Mouse (Mus musculus): ENCODE measurements around the gene Nobox.

Gene Nobox

GRCm38 (mm10) chr6:43272597-43272996, 36.8 kb downstream of the Nobox start:
- DNase-seq, result peak in 1 of 2 experiments; percentile 33

DNA sequence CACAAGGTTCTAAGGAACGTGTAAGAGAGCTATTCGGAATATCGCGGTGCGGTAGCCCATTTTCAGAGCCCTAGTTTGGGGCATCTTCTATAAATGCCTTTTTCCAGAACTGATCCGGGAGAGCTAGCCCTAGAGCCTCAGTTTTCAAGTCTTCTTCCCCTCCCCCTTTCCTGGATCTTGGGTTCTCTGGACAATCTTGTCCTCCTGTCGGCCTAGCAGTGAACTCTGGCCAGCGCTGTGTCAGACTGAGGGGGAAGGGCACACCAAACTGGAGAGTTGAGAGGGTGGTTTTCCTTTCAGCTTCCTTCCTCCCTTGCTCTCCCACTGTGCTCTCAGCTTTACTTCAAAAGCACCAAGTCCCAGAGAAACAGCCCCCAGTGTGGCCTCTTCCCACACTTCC, 43.0 kb downstream of the Nobox start:
- DNase-seq, result peak; percentile 60 to 74

- peak; percentile 81 to 88 for DNase-seq
These were observed 43.9 kb downstream of the Nobox start, which contains the start of gene Arhgef5 for GRCm38 (mm10) chr6:43265363-43266041. Arhgef5 (plus strand) TSS chr6:43265582.

- no peak for DNase-seq
These were observed 48.6 kb downstream of the Nobox start for GRCm38 (mm10) chr6:43260756-43261155.

DNA sequence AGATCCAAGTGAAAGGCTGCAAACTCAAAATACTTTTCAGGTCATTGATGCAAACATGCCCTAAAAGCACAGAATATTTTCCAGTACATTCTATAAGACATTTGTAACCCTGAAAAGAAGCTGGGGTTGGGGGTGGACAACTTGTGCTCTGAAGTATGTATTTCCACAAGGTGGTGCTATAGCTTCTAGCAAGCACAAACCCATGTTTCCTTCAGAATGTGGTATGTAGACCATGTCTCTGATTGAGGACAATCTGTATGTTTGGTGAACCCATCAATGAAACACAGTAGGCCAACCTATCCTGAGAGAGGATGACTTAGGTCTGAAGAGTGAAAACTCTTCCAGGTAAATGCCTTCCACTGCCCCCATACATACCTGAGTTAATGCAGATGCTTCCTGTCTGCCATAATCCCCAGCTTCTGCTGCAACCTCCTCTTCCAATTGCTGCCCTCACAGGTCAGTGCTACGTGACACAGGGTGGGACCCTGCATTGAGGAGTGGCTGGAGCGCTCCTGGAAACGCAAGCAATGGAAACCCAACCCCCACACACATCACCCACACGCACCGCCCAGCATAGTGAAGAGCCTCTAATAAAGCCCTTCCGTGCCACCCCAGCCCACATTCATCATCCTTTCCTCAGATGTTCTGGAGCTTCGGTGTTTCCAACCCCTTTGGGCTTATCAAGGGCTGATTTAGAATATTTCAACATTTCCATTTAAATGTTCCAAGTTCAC, 55.0 kb downstream of the Nobox start:
- DNase-seq, result peak in 1 of 2 experiments; percentile 19
